29 mouse cellular contexts compared by ENCODE assay signal in genomic region chr13:116414473-116414872, GRCm38 (mm10).
DNase-seq lines count a peak whose midpoint lies in the region; ATAC-seq and TF ChIP-seq lines count a peak whose summit lies in the region.
"Had no signal": no experiment of that assay in that cellular context is flagged by ENCODE, and none has a peak within 500 bp of the region (broad histone marks: within the 10 kb centered on the region; RNA-seq: fewer than 3 reads in every experiment).

No protein-coding gene starts in this region.

- H3K36me3 ChIP-seq in forebrain, embryonic 15.5 days: no peaks in the 10 kb centered on the region
- H3K36me3 ChIP-seq in forebrain, embryonic 12.5 days (replicated peaks): no peaks in the 10 kb centered on the region
- no peaks in the 10 kb centered on the region for H3K36me3 ChIP-seq in hindbrain, postnatal 0 days (ENCODE audit: insufficient read depth, low read length)
- H3K36me3 ChIP-seq in hindbrain, embryonic 16.5 days (ENCODE audit: control insufficient read depth, insufficient read depth, low read length): no peaks in the 10 kb centered on the region
- H3K36me3 ChIP-seq: embryonic facial prominence, embryonic 10.5 days; embryonic facial prominence, embryonic 15.5 days; kidney, embryonic 15.5 days; limb, embryonic 12.5 days; liver, embryonic 15.5 days had no signal

- H3K27ac ChIP-seq in forebrain, embryonic 15.5 days (replicated peaks): no peak overlapping the region
- no peak overlapping the region for H3K27ac ChIP-seq in forebrain, embryonic 12.5 days
- no peak overlapping the region for H3K27ac ChIP-seq in hindbrain, postnatal 0 days
- H3K27ac ChIP-seq in hindbrain, embryonic 16.5 days (ENCODE audit: low read depth, low read length): no peak overlapping the region
- H3K27ac ChIP-seq: embryonic facial prominence, embryonic 10.5 days; embryonic facial prominence, embryonic 15.5 days; hindbrain, embryonic 14.5 days; kidney, embryonic 15.5 days; left cerebral cortex, adult 2 months; limb, embryonic 12.5 days; liver, embryonic 15.5 days had no signal

- TF ChIP-seq CTCF in hindbrain, postnatal 0 days (IDR thresholded peaks at IDR 0.05; ENCODE audit: low read depth): no peak

- H3K4me3 ChIP-seq in forebrain, embryonic 15.5 days: no peak overlapping the region
- H3K4me3 ChIP-seq in forebrain, embryonic 12.5 days (replicated peaks): no peak overlapping the region
- no peak overlapping the region for H3K4me3 ChIP-seq in hindbrain, postnatal 0 days (ENCODE audit: low read length)
- no peak overlapping the region for H3K4me3 ChIP-seq in hindbrain, embryonic 16.5 days (ENCODE audit: low read length)
- H3K4me3 ChIP-seq: embryonic facial prominence, embryonic 10.5 days; embryonic facial prominence, embryonic 15.5 days; kidney, embryonic 15.5 days; left cerebral cortex, adult 2 months; limb, embryonic 12.5 days; liver, embryonic 15.5 days had no signal

- 0 out of 2 replicates have a peak, but pooled peaks have one; percentile 53 for ATAC-seq in forebrain, embryonic 15.5 days (replicated peaks)
- no peak for ATAC-seq in forebrain, embryonic 12.5 days (ENCODE audit: low FRiP score)
- ATAC-seq in hindbrain, postnatal 0 days: no peak
- ATAC-seq in hindbrain, embryonic 16.5 days: no peak
- ATAC-seq: activated CD4-positive, CD25-positive, alpha-beta regulatory T cell, adult 4 months had no signal

- no peaks in the 10 kb centered on the region for H3K4me1 ChIP-seq in forebrain, embryonic 15.5 days
- H3K4me1 ChIP-seq in forebrain, embryonic 12.5 days: peaks cover 4% of the 10 kb centered on the region; the same call in 1 of the 2 replicates
- no peaks in the 10 kb centered on the region for H3K4me1 ChIP-seq in hindbrain, postnatal 0 days (ENCODE audit: insufficient read depth, low read length)
- H3K4me1 ChIP-seq in hindbrain, embryonic 16.5 days (ENCODE audit: control insufficient read depth, insufficient read depth, low read depth, low read length): no peaks in the 10 kb centered on the region
- H3K4me1 ChIP-seq: embryonic facial prominence, embryonic 10.5 days; embryonic facial prominence, embryonic 15.5 days; kidney, embryonic 15.5 days; limb, embryonic 12.5 days; liver, embryonic 15.5 days had no signal

- H3K4me2 ChIP-seq in forebrain, embryonic 15.5 days (replicated peaks): no peak overlapping the region
- H3K4me2 ChIP-seq in forebrain, embryonic 12.5 days: no peak overlapping the region
- H3K4me2 ChIP-seq in hindbrain, postnatal 0 days (ENCODE audit: low read depth, low read length): no peak overlapping the region
- H3K4me2 ChIP-seq in hindbrain, embryonic 16.5 days (ENCODE audit: low read length): no peak overlapping the region
- H3K4me2 ChIP-seq: embryonic facial prominence, embryonic 15.5 days; hindbrain, embryonic 14.5 days; kidney, embryonic 15.5 days; limb, embryonic 12.5 days; liver, embryonic 15.5 days; lung, embryonic 14.5 days had no signal

- no peak overlapping the region for H3K9ac ChIP-seq in forebrain, embryonic 15.5 days (replicated peaks)
- H3K9ac ChIP-seq in forebrain, embryonic 12.5 days: no peak overlapping the region
- no peak overlapping the region for H3K9ac ChIP-seq in hindbrain, postnatal 0 days (replicated peaks; ENCODE audit: low read length)
- H3K9ac ChIP-seq in hindbrain, embryonic 16.5 days (ENCODE audit: low read depth, low read length): no peak overlapping the region
- H3K9ac ChIP-seq: embryonic facial prominence, embryonic 15.5 days; hindbrain, embryonic 14.5 days; kidney, embryonic 15.5 days; limb, embryonic 12.5 days; liver, embryonic 15.5 days; lung, embryonic 14.5 days had no signal

- peak; percentile 1 for DNase-seq in cerebellum, adult 11-12 months
- no peak for DNase-seq in cerebellum, postnatal 36 days
- DNase-seq in hindbrain, postnatal 0 days (ENCODE audit: low spot score): peak; percentile 2
- DNase-seq in retina, postnatal 1 day: peak; percentile 14
- no peak for DNase-seq in retina, embryonic 14.5 days (ENCODE audit: low spot score)
- DNase-seq: adrenal gland, adult 2 months; adrenal gland, postnatal 36 days; cerebellum, adult 11 months; cerebellum, adult 9-11 months; gastrocnemius, postnatal 25 days; heart, adult 11 months; kidney, adult 18-20 months; kidney, postnatal 25 days; lung, embryonic 14.5 days; lung, postnatal 14 days; thymus, adult 2 months; thymus, postnatal 36 days had no signal

- 38% methylated on average over 7 of the region's 7 CpGs for WGBS in forebrain, embryonic 15.5 days
- 42% methylated on average over 7 of the region's 7 CpGs for WGBS in forebrain, embryonic 12.5 days
- WGBS in hindbrain, postnatal 0 days: 46% methylated on average over 7 of the region's 7 CpGs
- WGBS in hindbrain, embryonic 16.5 days: 41% methylated on average over 7 of the region's 7 CpGs

- no peaks in the 10 kb centered on the region for H3K9me3 ChIP-seq in forebrain, embryonic 15.5 days
- H3K9me3 ChIP-seq in forebrain, embryonic 12.5 days: no peaks in the 10 kb centered on the region
- H3K9me3 ChIP-seq in hindbrain, postnatal 0 days (ENCODE audit: low read length): no peaks in the 10 kb centered on the region
- no peaks in the 10 kb centered on the region for H3K9me3 ChIP-seq in hindbrain, embryonic 16.5 days (ENCODE audit: control insufficient read depth, low read length)
- H3K9me3 ChIP-seq: embryonic facial prominence, embryonic 10.5 days; embryonic facial prominence, embryonic 15.5 days; kidney, embryonic 15.5 days; limb, embryonic 12.5 days; liver, embryonic 15.5 days had no signal

- no peaks in the 10 kb centered on the region for H3K27me3 ChIP-seq in forebrain, embryonic 15.5 days
- no peaks in the 10 kb centered on the region for H3K27me3 ChIP-seq in forebrain, embryonic 12.5 days
- no peaks in the 10 kb centered on the region for H3K27me3 ChIP-seq in hindbrain, postnatal 0 days (ENCODE audit: insufficient read depth, low read length)
- H3K27me3 ChIP-seq in hindbrain, embryonic 16.5 days (replicated peaks; ENCODE audit: control insufficient read depth, insufficient read depth, low read length): no peaks in the 10 kb centered on the region
- H3K27me3 ChIP-seq: CH12.LX; embryonic facial prominence, embryonic 15.5 days; kidney, embryonic 15.5 days; limb, embryonic 12.5 days; liver, embryonic 15.5 days had no signal

Comparison
In these comparisons a context has a peak if more than half of its experiments do, and no peak if none do; other contexts are left out.
1. DNase-seq: peak in cerebellum, adult 11-12 months (single experiment), hindbrain, postnatal 0 days (single experiment) and retina, postnatal 1 day (single experiment); none in cerebellum, postnatal 36 days (0 of 2) and retina, embryonic 14.5 days (single experiment).